In genomic region chr3:100998904-100999340, GRCm38 (mm10) we compare ENCODE assay signal across 8 mouse cellular contexts. TPM values are rescaled to one million over a fixed set of nuclear protein-coding genes. Genes with fewer than 3 reads are reported as not detected.
DNase-seq lines count a peak whose midpoint lies in the region; ATAC-seq and TF ChIP-seq lines count a peak whose summit lies in the region.

No protein-coding gene starts in this region.

- no peak overlapping the region for H3K9ac ChIP-seq in forebrain, embryonic 12.5 days
- no peak overlapping the region for H3K9ac ChIP-seq in lung, postnatal 0 days (replicated peaks; ENCODE audit: low read depth)

- H3K4me3 ChIP-seq in forebrain, embryonic 12.5 days (replicated peaks), result no peak overlapping the region
- no peak overlapping the region for H3K4me3 ChIP-seq in lung, postnatal 0 days (ENCODE audit: low read depth, low read length)

- peak; percentile 55 for DNase-seq in MEL-GATA-1-ER (ENCODE audit: extremely low read depth, low read depth)
- DNase-seq in c-Kit-positive CD71-negative TER-119-negative erythroid progenitor cells, embryonic 14.5 days (ENCODE audit: low read depth), result peak; percentile 58
- peak; percentile 85 for DNase-seq in heart, postnatal 4 days
- DNase-seq in layer of hippocampus, adult 9-11 months, result peak; percentile 60
- DNase-seq in lung, postnatal 0 days (ENCODE audit: low spot score), result peak; percentile 79
- peak; percentile 24 for DNase-seq in retina, postnatal 7 days (ENCODE audit: low read depth, low spot score)
- DNase-seq in urinary bladder, postnatal 14 days (ENCODE audit: low spot score), result peak; percentile 82

- WGBS in forebrain, embryonic 12.5 days, result 12% methylated on average over 6 of the region's 6 CpGs
- WGBS in lung, postnatal 0 days, result 16% methylated on average over 6 of the region's 6 CpGs

- H3K9me3 ChIP-seq in forebrain, embryonic 12.5 days, result no peaks in the 10 kb centered on the region
- H3K9me3 ChIP-seq in lung, postnatal 0 days (ENCODE audit: low read length), result no peaks in the 10 kb centered on the region

- ATAC-seq in forebrain, embryonic 12.5 days (ENCODE audit: low FRiP score), result peak; percentile 72
- peak; percentile 32 for ATAC-seq in lung, postnatal 0 days

- TF ChIP-seq CTCF in lung, postnatal 0 days (IDR thresholded peaks at IDR 0.05), result peak; percentile 90

- no peak for TF ChIP-seq EP300 in lung, postnatal 0 days (IDR thresholded peaks at IDR 0.05)

- peaks cover 9% of the 10 kb centered on the region for H3K4me1 ChIP-seq in forebrain, embryonic 12.5 days
- no peaks in the 10 kb centered on the region; the same call in 1 of the 2 replicates for H3K4me1 ChIP-seq in lung, postnatal 0 days (ENCODE audit: insufficient read depth, low read depth, low read length)

- H3K36me3 ChIP-seq in forebrain, embryonic 12.5 days (replicated peaks), result no peaks in the 10 kb centered on the region
- no peaks in the 10 kb centered on the region for H3K36me3 ChIP-seq in lung, postnatal 0 days (ENCODE audit: insufficient read depth, low read length)

- no peak overlapping the region for H3K27ac ChIP-seq in forebrain, embryonic 12.5 days
- H3K27ac ChIP-seq in lung, postnatal 0 days (ENCODE audit: low read length), result no peak overlapping the region

- H3K27me3 ChIP-seq in forebrain, embryonic 12.5 days, result no peaks in the 10 kb centered on the region
- H3K27me3 ChIP-seq in lung, postnatal 0 days (replicated peaks; ENCODE audit: insufficient read depth, low read length), result no peaks in the 10 kb centered on the region

- no peak overlapping the region for H3K4me2 ChIP-seq in forebrain, embryonic 12.5 days
- H3K4me2 ChIP-seq in lung, postnatal 0 days (replicated peaks; ENCODE audit: low read depth, low read length), result 0 out of 2 replicates have a peak overlapping the region, but pooled peaks have one; percentile 0

RNA-seq across cellular contexts. Expression of gene Ttf2, which starts 29.5 kb away (rescaled TPM):
- polyA plus RNA-seq in forebrain, embryonic 12.5 days (2016; fragmentation: Nextera tagmentation; extraction: Ambion mirVana), result 24.6 and 28.4 TPM in 2 replicates
- total RNA-seq in heart, postnatal 4 days (2021), result 10 to 100 TPM in 1 of 2 experiments, 1 to 10 TPM in 1; 9.6 to 11.1 TPM
- polyA plus RNA-seq in lung, postnatal 0 days (2015; fragmentation: Nextera tagmentation; extraction: Ambion mirVana), result 3.6 and 4.0 TPM in 2 replicates

RNA-seq across cellular contexts. Expression of gene Cd101, which starts 30.4 kb away (rescaled TPM):
- 0.05 TPM in 1 of 2 replicates, not detected in the other for polyA plus RNA-seq in forebrain, embryonic 12.5 days (2016; fragmentation: Nextera tagmentation; extraction: Ambion mirVana)
- 1 to 10 TPM in 1 of 2 experiments, under 1 TPM in 1; 0.74 to 1.0 TPM for total RNA-seq in heart, postnatal 4 days (2021)
- polyA plus RNA-seq in lung, postnatal 0 days (2015; fragmentation: Nextera tagmentation; extraction: Ambion mirVana), result 0.90 and 0.92 TPM in 2 replicates

Comparison
In these comparisons a context has a peak if more than half of its experiments do, and no peak if none do; other contexts are left out.
1. DNase-seq: peak in every context shown above with its lines; median percentile 85 in heart, postnatal 4 days; 82 in urinary bladder, postnatal 14 days; 79 in lung, postnatal 0 days; 60 in layer of hippocampus, adult 9-11 months; 58 in c-Kit-positive CD71-negative TER-119-negative erythroid progenitor cells, embryonic 14.5 days; 55 in MEL-GATA-1-ER; 24 in retina, postnatal 7 days.